Mouse (Mus musculus) lung, adult 2 months (tissue): Measurements from ENCODE around the gene Nek10. TPM values are rescaled to one million over a fixed set of nuclear protein-coding genes. Genes with fewer than 3 reads are reported as not detected.

ENCODE experiments used
- DNase-seq: peaks from one replicate; pipeline ENCODE4 v3.0.0; 2022
- H3K4me1 ChIP-seq: fragments of 200-500 bp; 2 replicates; pipeline ENCODE4 v1.6.1; 2011; ENCODE audit warnings: low read length; ENCODE audit not compliant: control insufficient read depth, insufficient read depth
- H3K4me3 ChIP-seq: fragments of 200-500 bp; replicated peaks from 2 replicates; pipeline ENCODE3; 2011; ENCODE audit warnings: low read depth, mild to moderate bottlenecking, control low read depth, low read length; ENCODE audit errors: extremely low read depth
- CTCF ChIP-seq: fragments of 200-500 bp; IDR thresholded peaks from 2 replicates; pipeline ENCODE4 v1.5.1; 2011; ENCODE audit warnings: mild to moderate bottlenecking, low read length, control low read depth; ENCODE audit not compliant: insufficient read depth
- POLR2A ChIP-seq: fragments of 200-500 bp; IDR thresholded peaks from 2 replicates; pipeline ENCODE4 v1.6.1; 2011; ENCODE audit warnings: low read depth, mild to moderate bottlenecking, control low read depth, low read length, borderline replicate concordance; ENCODE audit errors: extremely low read depth
- WGBS: fragments of 180-500 bp; shearing (Covaris S2); methylation state at CpG from one replicate; pipeline ENCODE4 v1.1.7; 2018; 5-methylcytosine and 5-hydroxymethylcytosine counted together
- polyA plus RNA-seq: library from polyadenylated mRNA; depleted of rRNA; stranded (reverse); fragments of >200 nt; gene quantifications from 2 replicates; pipeline ENCODE4 v1.2.3, GENCODE M21; 2012

Nek10 gene
- polyA plus RNA-seq, 1 experiment, result 0.36 TPM

- 51% methylated on average over 2 of the region's 2 CpGs for WGBS
- DNase-seq, result no peak
- no peak for TF ChIP-seq POLR2A
- no peak for TF ChIP-seq CTCF
These were observed 66.0 kb downstream of the Nek10 start for GRCm38 (mm10) chr14:14869239-14869638.

GRCm38 (mm10) chr14:14870059-14870458 is 66.8 kb downstream of the Nek10 start:
- H3K4me3 ChIP-seq, result no peak overlapping the region
- DNase-seq, result no peak
- peaks cover 3% of the 10 kb centered on the region for H3K4me1 ChIP-seq
- 83% methylated on average over 2 of the region's 2 CpGs for WGBS
- TF ChIP-seq CTCF (no peak), POLR2A (no peak)

More at GRCm38 (mm10) chr14:14869239-14869638, 66.0 kb downstream of the Nek10 start:
- H3K4me1 ChIP-seq, result peaks cover 3% of the 10 kb centered on the region
- H3K4me3 ChIP-seq, result no peak overlapping the region

- Histone ChIP-seq H3K4me3 (no peak overlapping the region), H3K4me1 (peaks cover 3% of the 10 kb centered on the region)
- 26% methylated on average over 3 of the region's 3 CpGs for WGBS
- TF ChIP-seq POLR2A, result no peak
- TF ChIP-seq CTCF, result no peak
- no peak for DNase-seq
These were observed 67.2 kb downstream of the Nek10 start for GRCm38 (mm10) chr14:14870463-14870862.

GRCm38 (mm10) chr14:14871121-14871520 is 67.9 kb downstream of the Nek10 start:
- no peak for DNase-seq
- H3K4me1 ChIP-seq, result peaks cover 3% of the 10 kb centered on the region
- 69% methylated on average over 1 of the region's 1 CpGs for WGBS
- TF ChIP-seq POLR2A, result no peak
- TF ChIP-seq CTCF, result no peak
- no peak overlapping the region for H3K4me3 ChIP-seq

GRCm38 (mm10) chr14:14871700-14872099 is 68.5 kb downstream of the Nek10 start:
- WGBS, result 76% methylated on average over 4 of the region's 4 CpGs
- no peak for DNase-seq
- Histone ChIP-seq H3K4me1 (peaks cover 3% of the 10 kb centered on the region), H3K4me3 (no peak overlapping the region)
- TF ChIP-seq POLR2A (no peak), CTCF (no peak)

- WGBS, result 27% methylated on average over 4 of the region's 4 CpGs
- Histone ChIP-seq H3K4me1 (no peaks in the 10 kb centered on the region), H3K4me3 (no peak overlapping the region)
- TF ChIP-seq CTCF (no peak), POLR2A (no peak)
- DNase-seq, result no peak
These were observed 90.9 kb downstream of the Nek10 start for GRCm38 (mm10) chr14:14893932-14894652.

GRCm38 (mm10) chr14:14894776-14895175 is 91.6 kb downstream of the Nek10 start:
- TF ChIP-seq CTCF (no peak), POLR2A (no peak)
- Histone ChIP-seq H3K4me3 (no peak overlapping the region), H3K4me1 (no peaks in the 10 kb centered on the region)
- DNase-seq, result no peak

- TF ChIP-seq POLR2A (no peak), CTCF (no peak)
- no peak for DNase-seq
- H3K4me1 ChIP-seq, result no peaks in the 10 kb centered on the region
- WGBS, result 67% methylated on average over 2 of the region's 2 CpGs
- no peak overlapping the region for H3K4me3 ChIP-seq
These were observed 92.1 kb downstream of the Nek10 start for GRCm38 (mm10) chr14:14895363-14895762.

- WGBS, result 79% methylated on average over 3 of the region's 3 CpGs
- no peak for TF ChIP-seq CTCF
- no peak for TF ChIP-seq POLR2A
- DNase-seq, result no peak
These were observed 93.4 kb downstream of the Nek10 start for GRCm38 (mm10) chr14:14896399-14897136.

More at GRCm38 (mm10) chr14:14896399-14897136, 93.4 kb downstream of the Nek10 start:
- Histone ChIP-seq H3K4me1 (no peaks in the 10 kb centered on the region), H3K4me3 (no peak overlapping the region)
